Mouse (Mus musculus) limb, embryonic 13.5 days (tissue): ENCODE data around the gene Tnfaip8l1. TPM values are rescaled to one million over a fixed set of nuclear protein-coding genes. Genes with fewer than 3 reads are reported as not detected.

ENCODE experiments used
- ATAC-seq: fragments of 200-750 bp; cut with Nextera tagmentation; 2 replicates; pipeline ENCODE4 v1.8.0; 2017; ENCODE audit warnings: low read depth, moderate number of reproducible peaks, moderate TSS enrichment; ENCODE audit not compliant: low FRiP score
- H3K27ac ChIP-seq: fragments of 300-500 bp; sonication (generic); 2 replicates; pipeline ENCODE4 v1.5.1; 2015; ENCODE audit warnings: inconsistent platforms, mild to moderate bottlenecking, moderate library complexity
- H3K27me3 ChIP-seq: fragments of 300-500 bp; sonication (generic); 2 replicates; pipeline ENCODE4 v1.6.1; 2015; ENCODE audit warnings: mild to moderate bottlenecking, inconsistent platforms
- H3K36me3 ChIP-seq: fragments of 300-500 bp; sonication (generic); 2 replicates; pipeline ENCODE4 v1.6.1; 2015; ENCODE audit warnings: inconsistent platforms, mild to moderate bottlenecking, moderate library complexity
- H3K4me1 ChIP-seq: fragments of 300-500 bp; sonication (generic); 2 replicates; pipeline ENCODE4 v1.6.1; 2015; ENCODE audit warnings: inconsistent platforms
- H3K4me2 ChIP-seq: fragments of 300-500 bp; sonication (generic); replicated peaks from 2 replicates; pipeline ENCODE4 v1.6.1; 2015; ENCODE audit warnings: inconsistent platforms, mild to moderate bottlenecking, moderate library complexity
- H3K4me3 ChIP-seq: fragments of 300-500 bp; sonication (generic); 2 replicates; pipeline ENCODE4 v1.5.1; 2015; ENCODE audit warnings: moderate library complexity, mild to moderate bottlenecking, inconsistent platforms
- H3K9ac ChIP-seq: fragments of 300-500 bp; sonication (generic); 2 replicates; pipeline ENCODE4 v1.6.1; 2015; ENCODE audit warnings: mild to moderate bottlenecking, inconsistent platforms
- H3K9me3 ChIP-seq: fragments of 300-500 bp; sonication (generic); 2 replicates; pipeline ENCODE4 v1.6.1; 2016; ENCODE audit warnings: inconsistent platforms
- WGBS: fragments of 180-500 bp; shearing (Covaris S2); methylation state at CpG from one replicate; pipeline ENCODE4 v1.1.7; 2015; 5-methylcytosine and 5-hydroxymethylcytosine counted together
- microRNA-seq: library from miRNA; unstranded; fragments of <30 nt; microRNA quantifications from one replicate; pipeline ENCODE4, GENCODE M21; 2016
- polyA plus RNA-seq: library from polyadenylated mRNA; unstranded; fragments of >200 nt; fragmentation: Nextera tagmentation; extraction: Ambion mirVana; gene quantifications from 2 replicates; pipeline ENCODE4 v1.2.1, GENCODE M21; 2015

The Tnfaip8l1 gene
- polyA plus RNA-seq, 1 experiment from 2014 or later: 11.3 TPM

GRCm38 (mm10) chr17:56212676-56213075, 50.4 kb downstream of the Tnfaip8l1 start:
- Histone ChIP-seq H3K4me1 (peaks cover 15% of the 10 kb centered on the region), H3K4me3 (no peak overlapping the region), H3K9ac (no peak overlapping the region), H3K9me3 (no peaks in the 10 kb centered on the region), H3K4me2 (no peak overlapping the region), H3K27me3 (no peaks in the 10 kb centered on the region), H3K27ac (no peak overlapping the region), H3K36me3 (peaks cover 59% of the 10 kb centered on the region)
- 56% methylated on average over 6 of the region's 6 CpGs for WGBS
- ATAC-seq: no peak

GRCm38 (mm10) chr17:56214229-56214628, 52.0 kb downstream of the Tnfaip8l1 start:
- Histone ChIP-seq H3K4me2 (no peak overlapping the region), H3K9ac (no peak overlapping the region), H3K27ac (no peak overlapping the region), H3K4me1 (peaks cover 20% of the 10 kb centered on the region), H3K4me3 (no peak overlapping the region), H3K9me3 (no peaks in the 10 kb centered on the region), H3K36me3 (peaks cover 43% of the 10 kb centered on the region), H3K27me3 (no peaks in the 10 kb centered on the region)
- 86% methylated on average over 1 of the region's 1 CpGs for WGBS
- no peak for ATAC-seq

DNA sequence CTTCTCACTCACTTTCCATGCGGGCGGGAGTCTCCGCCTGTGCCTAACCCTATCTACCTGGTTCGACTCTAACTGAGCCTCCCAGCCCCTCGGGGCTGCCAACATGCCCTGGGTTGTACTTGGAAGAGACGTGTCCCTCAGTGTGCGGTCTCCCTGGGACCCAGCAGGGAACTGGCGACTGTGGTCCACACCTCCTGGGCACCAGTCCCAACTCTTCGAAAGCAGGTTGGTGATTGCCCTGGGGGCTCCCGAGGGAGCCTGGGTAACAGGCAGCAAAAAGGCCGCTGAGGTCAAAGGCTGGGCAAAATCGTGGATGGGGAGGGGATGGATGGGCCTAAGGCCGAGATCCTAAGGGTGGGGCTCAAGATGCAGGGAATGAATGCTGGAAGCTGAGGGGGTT, 55.4 kb downstream of the Tnfaip8l1 start:
- H3K4me1 ChIP-seq: peaks cover 24% of the 10 kb centered on the region
- H3K9me3 ChIP-seq: no peaks in the 10 kb centered on the region
- peak overlapping the region; percentile 82 for H3K4me3 ChIP-seq
- ATAC-seq: no peak
- H3K27ac ChIP-seq: no peak overlapping the region
- peaks cover 16% of the 10 kb centered on the region for H3K36me3 ChIP-seq
- 69% methylated on average over 13 of the region's 13 CpGs for WGBS
- H3K4me2 ChIP-seq: peak overlapping the region; percentile 85
- H3K27me3 ChIP-seq: no peaks in the 10 kb centered on the region
- peak overlapping the region; percentile 90 for H3K9ac ChIP-seq

DNA sequence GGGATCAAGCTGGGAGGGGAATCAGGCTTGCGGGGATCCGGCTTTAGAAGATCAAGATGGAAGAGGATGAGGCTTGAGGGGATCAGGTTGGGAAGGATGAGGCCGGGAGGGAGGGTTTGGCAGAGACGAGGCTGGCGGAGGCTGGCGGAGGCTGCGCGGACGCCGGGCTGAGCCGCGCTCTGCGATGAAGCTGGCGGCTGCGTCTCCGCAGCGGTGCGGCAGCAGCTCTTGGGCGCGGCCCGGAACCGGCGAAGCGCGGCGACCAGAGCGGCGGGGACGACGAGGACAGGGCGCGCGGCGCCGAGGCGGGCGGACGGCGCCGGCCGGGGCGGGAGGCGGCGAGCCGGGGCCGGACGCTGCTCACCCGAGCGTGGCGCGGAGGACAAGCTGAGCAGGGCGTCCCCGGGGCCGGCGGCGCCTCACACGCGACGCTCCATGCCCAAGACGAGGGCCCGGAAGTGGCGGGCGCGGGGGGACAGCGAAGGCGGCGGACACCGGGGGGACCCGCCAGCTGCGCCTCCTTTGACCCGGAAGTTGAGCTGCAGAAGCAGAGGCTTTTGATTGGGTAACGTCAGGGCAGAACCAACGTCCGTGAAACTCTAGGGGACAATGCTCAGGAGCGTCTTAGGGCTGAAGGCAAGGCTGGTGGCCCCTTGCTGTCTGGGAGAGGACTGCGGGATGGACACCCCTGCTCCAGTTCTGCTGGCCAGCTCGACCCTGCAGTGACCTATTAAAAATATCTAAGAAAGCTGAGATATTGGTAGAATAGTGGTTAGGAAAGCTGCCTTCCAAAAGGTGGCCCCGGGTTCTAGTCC, 56.3 kb downstream of the Tnfaip8l1 start, which contains the start of gene Dpp9:
Gene Dpp9 (minus strand): TSS at position 529 of the 815 bp plus-strand sequence.
- Histone ChIP-seq H3K9me3 (no peaks in the 10 kb centered on the region), H3K4me1 (peaks cover 24% of the 10 kb centered on the region), H3K27me3 (no peaks in the 10 kb centered on the region), H3K4me2 (peak within 1 kb of the TSS; percentile 85), H3K36me3 (peaks cover 16% of the 10 kb centered on the region), H3K9ac (peak within 1 kb of the TSS; percentile 90), H3K27ac (peak within 1 kb of the TSS; percentile 84), H3K4me3 (peak within 1 kb of the TSS; percentile 82)
- under 1% methylated on average over 64 of the region's 78 CpGs for WGBS
- peak; percentile 99 for ATAC-seq

DNA sequence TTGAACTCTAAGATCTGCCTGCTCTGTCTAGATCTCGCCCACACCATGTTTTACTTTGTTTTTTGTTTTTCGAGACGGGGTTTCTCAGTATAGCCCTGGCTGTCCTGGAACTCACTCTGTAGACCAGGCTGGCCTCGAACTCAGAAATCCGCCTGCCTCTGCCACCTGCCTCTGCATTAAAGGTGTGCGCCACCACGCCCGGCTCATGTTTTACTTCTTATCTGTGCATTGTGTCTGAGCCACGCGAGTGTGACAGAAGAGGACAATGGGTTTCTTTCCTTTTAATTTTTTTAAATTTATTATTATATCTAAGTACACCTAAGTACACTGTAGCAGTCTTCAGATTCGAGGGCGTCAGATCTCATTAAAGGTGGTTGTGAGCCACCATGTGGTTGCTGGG, 57.0 kb downstream of the Tnfaip8l1 start:
- Histone ChIP-seq H3K27ac (peak overlapping the region; percentile 39; the same call in 1 of the 2 replicates), H3K27me3 (no peaks in the 10 kb centered on the region), H3K4me3 (peak overlapping the region; percentile 82), H3K4me2 (peak overlapping the region; percentile 85), H3K36me3 (peaks cover 16% of the 10 kb centered on the region), H3K4me1 (peaks cover 24% of the 10 kb centered on the region), H3K9me3 (no peaks in the 10 kb centered on the region), H3K9ac (peak overlapping the region; percentile 90)
- 46% methylated on average over 12 of the region's 12 CpGs for WGBS
- ATAC-seq: no peak

DNA sequence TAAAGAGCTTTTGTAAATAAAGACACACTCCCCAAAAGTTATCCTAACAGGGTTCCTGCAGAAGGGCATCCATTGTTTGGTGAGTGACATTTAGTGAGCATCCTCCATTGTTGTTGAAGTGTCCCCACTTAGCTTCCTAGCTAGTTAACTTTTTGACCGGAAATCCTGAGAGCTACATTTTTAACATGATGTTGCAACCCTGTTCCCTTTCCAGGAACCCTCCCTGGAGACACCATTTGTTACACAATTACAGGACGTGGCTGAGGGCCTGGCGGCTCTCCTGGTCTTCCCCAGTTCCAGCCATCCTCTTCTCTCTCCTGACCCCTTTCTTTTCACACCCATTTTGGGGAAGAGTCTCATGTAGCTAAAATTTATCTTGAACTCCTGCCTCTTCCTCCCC, 57.5 kb downstream of the Tnfaip8l1 start:
- peak overlapping the region; percentile 85 for H3K4me2 ChIP-seq
- no peak overlapping the region for H3K27ac ChIP-seq
- peaks cover 11% of the 10 kb centered on the region for H3K36me3 ChIP-seq
- peak overlapping the region; percentile 82; the same call in 1 of the 2 replicates for H3K4me3 ChIP-seq
- 44% methylated on average over 3 of the region's 3 CpGs for WGBS
- H3K9ac ChIP-seq: no peak overlapping the region
- H3K27me3 ChIP-seq: no peaks in the 10 kb centered on the region
- no peak for ATAC-seq
- no peaks in the 10 kb centered on the region for H3K9me3 ChIP-seq
- H3K4me1 ChIP-seq: peaks cover 24% of the 10 kb centered on the region

Small RNA genes within 50 kb of the gene (microRNA-seq; reads per million reads assigned to microRNA genes)
- not detected for gene Gm44397

Other genes with a start within 250 kb of the Tnfaip8l1 start
- 7.0 and 7.6 TPM in 2 replicates for gene Zfp119b, start 213.0 kb upstream of the Tnfaip8l1 start, polyA plus RNA-seq
- gene Ebi3, start 209.8 kb upstream of the Tnfaip8l1 start, polyA plus RNA-seq: 1.3 and 1.4 TPM in 2 replicates
- 25.5 and 27.8 TPM in 2 replicates for gene Yju2, start 203.4 kb upstream of the Tnfaip8l1 start, polyA plus RNA-seq
- 50.4 and 50.7 TPM in 2 replicates for gene Shd, start 192.0 kb upstream of the Tnfaip8l1 start, polyA plus RNA-seq
- gene Fsd1, start 176.0 kb upstream of the Tnfaip8l1 start, polyA plus RNA-seq: 36.4 and 39.2 TPM in 2 replicates
- gene Stap2, start 156.9 kb upstream of the Tnfaip8l1 start, polyA plus RNA-seq: 8.1 and 9.2 TPM in 2 replicates
- 108 and 109 TPM in 2 replicates for gene Mpnd, start 156.8 kb upstream of the Tnfaip8l1 start, polyA plus RNA-seq
- gene Sh3gl1, start 125.8 kb upstream of the Tnfaip8l1 start, polyA plus RNA-seq: 190 and 200 TPM in 2 replicates
- gene Chaf1a, start 122.0 kb upstream of the Tnfaip8l1 start, polyA plus RNA-seq: 27.4 and 29.0 TPM in 2 replicates
- gene Ubxn6, start 87.4 kb upstream of the Tnfaip8l1 start, polyA plus RNA-seq: 45.3 and 49.4 TPM in 2 replicates
- 152 and 156 TPM in 2 replicates for gene Hdgfl2, start 82.8 kb upstream of the Tnfaip8l1 start, polyA plus RNA-seq
- gene Plin4, start 52.7 kb upstream of the Tnfaip8l1 start, polyA plus RNA-seq: 0.03 and 0.04 TPM in 2 replicates
- gene Plin5, start 44.9 kb upstream of the Tnfaip8l1 start, polyA plus RNA-seq: 0.13 TPM in 1 of 2 replicates, not detected in the other
- gene Lrg1, start 40.5 kb upstream of the Tnfaip8l1 start, polyA plus RNA-seq: 0.27 and 0.37 TPM in 2 replicates
- gene Sema6b, start 22.1 kb upstream of the Tnfaip8l1 start, polyA plus RNA-seq: 2.5 and 2.6 TPM in 2 replicates
- 98.6 and 102 TPM in 2 replicates for gene Mydgf, start 21.4 kb downstream of the Tnfaip8l1 start, polyA plus RNA-seq
- 34.9 and 39.8 TPM in 2 replicates for gene Dpp9, start 56.4 kb downstream of the Tnfaip8l1 start, polyA plus RNA-seq
- gene Fem1a, start 94.3 kb downstream of the Tnfaip8l1 start, polyA plus RNA-seq: 12.3 and 13.7 TPM in 2 replicates
- 4.4 and 4.6 TPM in 2 replicates for gene Ticam1, start 114.3 kb downstream of the Tnfaip8l1 start, polyA plus RNA-seq
- gene Plin3, start 130.4 kb downstream of the Tnfaip8l1 start, polyA plus RNA-seq: 78.1 and 80.4 TPM in 2 replicates
- gene Arrdc5, start 137.8 kb downstream of the Tnfaip8l1 start, polyA plus RNA-seq: not detected in 2 replicates
- gene Uhrf1, start 140.8 kb downstream of the Tnfaip8l1 start, polyA plus RNA-seq: 136 and 146 TPM in 2 replicates
- gene Kdm4b, start 163.6 kb downstream of the Tnfaip8l1 start, polyA plus RNA-seq: 40.1 and 43.2 TPM in 2 replicates